Mouse (Mus musculus) mouse embryonic stem cell (cell line): Measurements from ENCODE around the gene Dnajc19.

Experiments used
- in situ Hi-C, 2 experiments: fragments of 300-500 bp; cut with MboI; formaldehyde crosslinking; loops; 1 replicate in 1 of 2; 3 replicates in 1 of 2; pipeline ENCODE4 v1.14.3; 2019 to 2020; ENCODE audit warnings: low sequenced_read_pairs in 2 of 2, low pct_unique_long_range_greater_than_20kb in 1 of 2, mixed read lengths in 1 of 2; ENCODE audit not compliant: unreplicated experiment in 1 of 2

Dnajc19 gene

DNA sequence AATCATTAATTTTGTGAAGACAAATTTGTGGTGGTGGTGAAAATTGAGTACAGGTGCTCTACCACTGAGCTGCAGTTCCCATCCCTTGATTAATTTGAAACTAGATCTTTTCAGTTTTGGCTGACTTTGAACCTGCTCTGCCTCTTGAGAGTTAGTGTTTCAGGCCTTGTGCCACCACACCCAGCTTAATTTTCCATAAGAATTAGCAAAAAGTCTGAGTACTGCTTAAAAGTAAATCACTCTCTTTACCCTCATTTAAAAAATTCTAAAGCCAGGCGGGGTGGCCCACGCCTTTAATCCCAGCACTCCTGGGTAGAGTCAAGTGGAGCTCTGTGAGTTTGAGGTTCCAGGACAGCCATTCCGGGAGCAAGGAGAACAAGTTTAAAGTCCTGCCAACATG, 45.4 kb downstream of the Dnajc19 start:
- in situ Hi-C loops, result no loop called here

DNA sequence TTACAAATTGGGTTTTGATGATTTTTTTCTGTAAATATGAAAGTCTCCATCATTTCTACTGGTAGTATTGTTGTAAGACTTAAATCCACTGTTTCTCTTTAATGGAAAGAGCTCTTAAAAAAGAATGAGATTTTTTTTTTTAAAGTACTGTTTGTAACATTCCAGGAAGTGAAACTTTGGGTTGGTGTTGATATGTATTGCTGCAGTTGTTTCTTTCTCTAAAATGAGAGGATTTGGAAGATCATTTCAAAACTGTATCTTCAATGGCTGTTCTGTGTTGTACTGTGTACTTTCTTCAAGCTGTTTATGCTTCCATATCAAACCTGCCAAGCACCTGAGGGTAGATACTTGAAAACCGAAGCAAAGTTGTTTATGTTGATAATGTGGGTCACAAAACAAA, 46.3 kb downstream of the Dnajc19 start:
- in situ Hi-C loops, result no loop called here

DNA sequence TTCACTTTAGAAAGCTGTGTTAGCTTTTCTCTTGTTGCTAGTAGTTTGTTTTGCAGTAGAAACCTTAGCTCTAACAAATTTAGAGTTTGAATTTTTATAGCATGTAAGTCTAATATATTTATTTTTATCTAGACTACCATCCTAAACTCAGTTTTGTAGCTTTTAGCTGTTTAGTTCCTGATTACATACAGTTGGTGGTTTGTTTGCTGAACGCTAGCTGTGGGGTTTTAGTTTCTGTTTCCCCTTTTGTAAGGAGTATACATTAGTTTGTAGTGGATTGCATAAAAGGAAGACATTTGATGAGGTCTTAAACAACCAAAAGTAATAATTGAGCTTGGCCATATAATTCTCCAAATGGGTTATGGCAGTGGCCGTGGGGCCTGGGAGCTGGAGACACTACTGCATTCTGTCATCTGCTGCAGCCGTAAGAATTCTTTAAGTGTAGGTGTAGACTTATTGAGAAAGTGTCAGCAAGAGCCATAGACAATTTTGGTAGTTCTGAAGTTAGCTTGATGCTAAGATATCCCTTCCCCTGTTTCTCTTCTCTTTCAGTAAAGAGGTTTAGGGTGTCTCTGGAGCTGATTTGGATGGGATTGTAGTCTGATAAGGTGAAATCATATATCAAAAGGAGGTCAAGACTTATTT, 47.3 kb downstream of the Dnajc19 start:
- in situ Hi-C loops, result no loop called here

DNA sequence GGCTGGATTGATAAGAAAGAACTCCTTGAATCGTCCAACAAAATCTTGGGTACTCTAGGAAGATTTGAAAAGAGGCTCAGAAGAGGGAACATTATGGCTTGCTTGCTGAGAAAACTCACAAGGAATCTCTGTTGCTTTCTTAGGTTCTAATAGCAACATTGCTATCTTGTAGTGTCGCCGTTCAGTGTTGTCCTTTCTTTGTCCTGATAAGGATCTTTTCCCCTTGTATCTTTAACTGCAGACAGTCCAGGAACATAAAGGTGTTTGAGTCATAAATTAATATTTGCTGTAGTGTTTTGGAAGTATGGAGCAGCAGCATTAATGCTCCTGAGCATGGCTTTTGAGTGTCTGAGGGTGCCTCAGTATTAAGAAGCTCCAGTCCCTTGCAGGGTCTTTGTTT, 50.5 kb downstream of the Dnajc19 start:
- in situ Hi-C loops, result no loop called here

DNA sequence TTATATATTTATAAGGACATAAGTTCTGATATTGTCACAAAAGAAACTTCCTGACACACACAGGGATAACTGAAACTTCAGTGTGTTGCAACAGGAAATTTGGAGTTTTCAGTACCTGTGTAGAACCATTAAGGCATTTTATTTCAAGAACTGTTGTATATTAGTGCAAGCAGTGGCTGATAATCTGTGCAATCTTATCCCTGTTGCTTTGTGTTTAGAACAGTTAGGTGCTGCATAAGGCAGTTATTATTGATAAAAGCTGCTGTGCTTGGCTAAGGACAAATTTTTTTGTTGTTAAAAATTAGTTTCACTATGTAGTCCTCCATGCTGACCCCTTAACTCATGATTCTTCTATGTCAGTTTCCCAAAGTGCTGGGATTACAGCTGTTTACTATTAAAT, 52.2 kb downstream of the Dnajc19 start:
- in situ Hi-C loops, result no loop called here

DNA sequence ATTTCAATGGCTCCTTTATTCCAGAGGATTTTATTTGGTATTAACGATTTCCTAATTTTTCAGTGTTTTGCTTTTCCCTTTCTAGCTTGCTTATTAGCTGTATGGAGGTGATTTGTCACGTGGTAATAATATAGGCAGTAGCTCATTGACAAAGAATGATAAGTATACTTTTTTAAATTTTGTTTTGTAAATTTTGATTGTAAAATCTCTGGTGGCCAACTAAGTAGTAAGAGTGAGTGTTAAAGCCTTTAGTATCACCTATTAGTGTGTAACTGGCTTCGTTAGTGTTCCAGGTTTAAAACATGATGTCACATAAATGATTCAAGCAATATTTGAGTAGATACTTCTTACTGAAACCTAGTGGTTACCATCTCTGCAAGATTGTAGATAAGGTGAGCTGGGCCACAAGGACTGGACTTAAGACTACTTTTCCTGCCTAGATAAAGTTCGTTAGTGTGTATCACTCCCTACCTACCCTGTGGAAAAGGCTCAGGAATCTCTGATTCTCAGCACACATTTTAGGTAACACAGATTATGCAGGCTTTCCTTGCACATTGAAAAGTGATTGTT, 59.8 kb downstream of the Dnajc19 start:
- in situ Hi-C loops, result loop anchor here in 1 of 2 experiments (25.0 kb wide), 1 partner anchor 716 kb away; no protein-coding TSS in a partner anchor

DNA sequence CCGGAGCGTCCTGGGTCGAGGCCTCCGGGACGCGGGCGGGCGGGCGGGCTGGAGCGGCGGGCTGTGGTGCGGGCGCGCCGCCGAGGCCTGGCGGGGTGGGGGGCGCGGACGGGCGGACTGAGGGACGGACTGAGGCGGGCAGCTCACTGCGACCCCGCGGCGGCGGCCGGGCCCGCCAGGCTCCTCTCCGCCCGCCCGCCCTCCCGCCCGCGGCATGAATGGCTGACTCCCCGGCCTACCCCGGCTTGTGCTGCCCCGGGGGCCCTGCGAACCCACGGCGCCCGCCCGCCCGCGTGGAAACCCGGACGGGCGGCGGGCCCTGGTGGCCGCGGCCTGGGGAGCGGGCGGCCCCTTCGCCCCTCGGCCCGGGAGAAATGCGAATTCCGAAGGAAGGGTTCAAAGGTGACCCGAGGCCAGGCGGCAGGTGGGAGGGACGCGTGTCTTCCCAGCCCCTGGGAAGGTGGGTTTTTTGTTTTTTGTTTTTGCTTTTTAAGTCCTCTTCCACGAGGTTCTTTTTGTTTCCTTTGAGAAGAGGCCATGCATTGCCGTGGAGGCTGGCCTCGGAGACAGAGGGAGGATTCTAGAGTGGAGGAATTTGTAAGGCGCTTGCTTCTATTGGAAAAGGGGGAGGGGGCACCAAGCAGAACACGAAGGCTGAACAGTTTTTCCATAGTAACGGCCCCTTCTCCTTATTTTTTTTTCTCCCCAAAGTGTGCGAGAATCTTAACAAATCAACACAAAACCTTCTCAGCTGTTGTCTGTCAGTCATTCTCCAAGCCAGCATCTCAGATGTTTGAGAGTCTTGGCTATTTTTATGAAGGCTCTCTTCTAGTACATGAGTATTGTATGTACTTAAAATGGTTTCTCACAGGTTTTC, 60.5 kb downstream of the Dnajc19 start:
- in situ Hi-C loops, result loop anchor here in 1 of 2 experiments (25.0 kb wide), 1 partner anchor 717 kb away; no protein-coding TSS in a partner anchor

DNA sequence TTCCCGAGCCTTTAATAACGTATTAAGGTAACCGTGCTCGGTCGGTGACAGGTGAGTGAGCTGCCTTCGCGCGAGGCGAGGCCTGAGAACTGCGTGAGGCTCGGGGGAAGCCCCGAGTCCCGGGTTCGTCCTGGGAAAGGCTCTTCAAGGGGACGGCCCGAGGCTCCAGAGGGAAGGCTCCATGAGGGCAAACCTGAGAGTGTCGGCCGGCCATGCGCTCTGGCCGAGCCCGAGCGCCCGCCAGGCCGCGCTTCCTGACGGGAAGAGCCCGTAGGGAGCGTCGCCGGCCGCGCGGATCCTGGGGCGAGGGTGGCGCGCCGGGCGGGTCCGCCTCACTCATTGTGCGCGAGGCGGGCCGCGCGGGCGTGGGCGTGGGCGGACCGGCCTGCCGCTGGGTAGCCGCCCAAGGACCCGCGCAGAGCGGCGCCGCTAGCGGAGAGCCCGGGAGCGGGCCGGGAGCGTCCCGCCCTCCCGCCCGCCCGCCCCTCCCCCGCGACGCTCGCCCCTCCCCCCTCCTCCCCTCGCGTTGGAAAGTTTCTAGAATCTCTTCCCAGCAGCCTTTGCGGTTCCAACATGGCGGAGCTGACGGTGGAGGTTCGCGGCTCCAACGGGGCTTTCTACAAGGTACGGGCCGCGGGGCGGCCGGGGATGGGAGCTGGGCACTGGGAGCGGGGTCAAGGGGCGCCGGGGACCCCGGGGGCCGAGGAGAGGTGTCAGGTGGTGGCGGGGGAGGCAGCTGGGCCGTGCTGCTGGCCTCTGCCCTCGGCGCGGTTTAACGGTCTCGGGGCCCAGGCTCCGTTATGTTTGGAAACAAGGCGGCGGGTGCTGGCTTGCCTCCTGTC, 61.4 kb downstream of the Dnajc19 start, which contains the start of gene Fxr1:
Gene Fxr1 (plus strand): TSS at position 404 of the 842 bp plus-strand sequence.
- in situ Hi-C loops, result loop anchor here in 1 of 2 experiments (25.0 kb wide), 1 partner anchor 718 kb away; no protein-coding TSS in a partner anchor

DNA sequence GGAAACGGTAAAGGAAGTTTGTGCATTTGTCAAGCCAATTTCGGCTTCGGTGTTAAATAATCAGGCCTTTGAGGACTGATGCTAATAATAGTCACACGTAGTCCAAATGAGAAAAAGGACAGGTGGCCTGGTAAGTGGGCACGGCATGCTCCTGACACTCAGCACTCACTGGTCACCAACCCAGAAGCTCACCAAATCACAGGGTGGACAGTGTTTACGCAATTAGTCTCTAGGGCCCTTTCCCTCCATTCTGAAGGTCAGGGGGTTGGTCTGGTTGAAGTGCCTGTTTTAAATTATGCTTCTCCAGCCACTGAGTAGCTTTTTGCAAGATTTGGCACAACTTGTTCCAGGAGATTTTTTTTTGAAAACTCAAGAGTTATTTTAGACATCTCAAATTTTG, 72.9 kb downstream of the Dnajc19 start:
- in situ Hi-C loops, result loop anchor here in 1 of 2 experiments (25.0 kb wide), 1 partner anchor 729 kb away; no protein-coding TSS in a partner anchor

DNA sequence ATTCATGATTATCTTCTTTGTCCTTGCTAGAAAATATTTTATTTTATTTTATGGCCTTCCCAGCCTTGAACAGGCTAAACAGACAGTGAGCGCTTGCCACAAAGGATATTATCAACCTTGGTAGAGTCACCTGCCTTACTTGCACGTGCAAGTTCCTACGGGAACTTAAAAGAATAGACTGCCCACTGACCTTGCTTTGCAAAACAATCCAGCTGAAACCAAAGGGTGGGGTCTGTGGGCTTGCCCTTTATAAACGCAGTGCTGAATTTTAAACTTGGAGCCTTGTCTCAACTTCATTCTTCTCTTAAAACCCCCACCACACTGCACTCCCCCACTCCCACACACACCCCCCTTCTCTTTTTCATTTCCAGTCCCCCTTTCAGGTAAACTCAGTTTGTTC, 73.5 kb downstream of the Dnajc19 start:
- in situ Hi-C loops, result loop anchor here in 1 of 2 experiments (25.0 kb wide), 1 partner anchor 730 kb away; no protein-coding TSS in a partner anchor

DNA sequence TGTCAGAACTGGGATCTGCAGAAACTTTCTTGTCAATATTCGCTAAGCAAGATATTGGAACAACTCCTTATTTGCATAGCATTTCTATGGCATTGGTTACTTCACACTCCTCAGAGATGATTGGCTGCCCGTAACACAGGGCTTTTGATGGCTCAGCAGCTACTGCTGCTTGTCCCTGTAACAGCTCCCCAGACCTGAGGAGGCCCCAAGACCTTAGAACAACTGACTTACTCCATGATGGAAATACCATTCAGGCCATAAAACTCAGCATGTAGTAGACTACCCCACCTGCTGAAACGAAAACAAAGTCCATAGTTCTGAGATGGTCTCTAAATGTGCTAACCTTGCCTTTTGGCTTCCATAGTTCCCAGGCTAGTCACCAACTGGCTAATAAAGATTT, 74.3 kb downstream of the Dnajc19 start:
- in situ Hi-C loops, result loop anchor here in 1 of 2 experiments (25.0 kb wide), 1 partner anchor 730 kb away; no protein-coding TSS in a partner anchor

DNA sequence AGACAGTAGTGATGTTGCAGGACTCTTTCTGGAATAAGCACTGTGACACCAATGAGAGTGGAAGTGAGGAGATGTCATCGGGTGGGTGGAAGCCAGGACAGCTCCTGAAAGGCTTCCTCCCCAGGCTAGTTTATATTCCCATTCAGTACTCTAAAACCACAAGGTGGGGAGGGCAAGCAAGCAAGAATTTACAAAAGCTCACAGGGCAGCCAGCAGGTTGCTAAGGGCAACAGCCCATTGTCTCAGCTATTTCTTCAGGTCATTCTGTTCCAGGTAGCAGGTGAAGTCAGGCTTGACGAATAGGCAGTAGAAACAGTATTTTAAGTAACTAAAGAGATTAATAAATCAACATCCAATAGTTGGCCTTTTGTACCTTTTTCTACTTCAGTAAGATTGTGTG, 74.8 kb downstream of the Dnajc19 start:
- in situ Hi-C loops, result loop anchor here in 1 of 2 experiments (25.0 kb wide), 1 partner anchor 731 kb away; no protein-coding TSS in a partner anchor
